Mouse (Mus musculus) hindbrain, embryonic 11.5 days (tissue): Measurements from ENCODE around the gene Spata2. TPM values are rescaled to one million over a fixed set of nuclear protein-coding genes. Genes with fewer than 3 reads are reported as not detected.

Experiments
- ATAC-seq: fragments of 200-750 bp; cut with Nextera tagmentation; 2 replicates; pipeline ENCODE4 v1.8.0; 2017; ENCODE audit warnings: mild to moderate bottlenecking, moderate TSS enrichment, moderate library complexity; ENCODE audit not compliant: low FRiP score
- DNase-seq: peaks from one replicate; pipeline ENCODE4 v3.0.0-alpha.2; 2015; ENCODE audit warnings: low spot score
- H3K27ac ChIP-seq: fragments of 300-500 bp; sonication (generic); 2 replicates; pipeline ENCODE4 v1.5.1; 2014; ENCODE audit warnings: mild to moderate bottlenecking, low read depth, low read length
- H3K27me3 ChIP-seq: fragments of 300-500 bp; sonication (generic); 2 replicates; pipeline ENCODE4 v1.6.1; 2014; ENCODE audit warnings: mild to moderate bottlenecking, low read length, moderate library complexity, mixed read lengths; ENCODE audit not compliant: control insufficient read depth, insufficient read depth
- H3K36me3 ChIP-seq: fragments of 300-500 bp; sonication (generic); 2 replicates; pipeline ENCODE4 v1.6.1; 2014; ENCODE audit warnings: mild to moderate bottlenecking, low read length, moderate library complexity, mixed read lengths; ENCODE audit not compliant: control insufficient read depth, insufficient read depth
- H3K4me1 ChIP-seq: fragments of 300-500 bp; sonication (generic); replicated peaks from 2 replicates; pipeline ENCODE4 v1.6.1; 2014; ENCODE audit warnings: low read length, mixed read lengths; ENCODE audit not compliant: control insufficient read depth, insufficient read depth
- H3K4me2 ChIP-seq: fragments of 300-500 bp; sonication (generic); replicated peaks from 2 replicates; pipeline ENCODE4 v1.6.1; 2014; ENCODE audit warnings: mild to moderate bottlenecking, low read depth, low read length
- H3K4me3 ChIP-seq: fragments of 300-500 bp; sonication (generic); 2 replicates; pipeline ENCODE4 v1.5.1; 2014; ENCODE audit warnings: low read depth, low read length
- H3K9ac ChIP-seq: fragments of 300-500 bp; sonication (generic); 2 replicates; pipeline ENCODE4 v1.6.1; 2014; ENCODE audit warnings: low read depth, low read length
- H3K9me3 ChIP-seq: fragments of 300-500 bp; sonication (generic); 2 replicates; pipeline ENCODE4 v1.6.1; 2016; ENCODE audit warnings: low read length; ENCODE audit not compliant: control insufficient read depth
- WGBS: fragments of 180-500 bp; shearing (Covaris S2); extraction: QIAGEN DNeasy Blood & Tissue Kit; methylation state at CpG from one replicate; pipeline ENCODE4 v1.1.7; 2014; 5-methylcytosine and 5-hydroxymethylcytosine counted together
- polyA plus RNA-seq: library from polyadenylated mRNA; unstranded; fragments of >200 nt; fragmentation: Nextera tagmentation; extraction: Ambion mirVana; gene quantifications from 2 replicates; pipeline ENCODE4 v1.2.1, GENCODE M21; 2014

Gene Spata2
- polyA plus RNA-seq, result 13.5 and 15.0 TPM in 2 replicates

DNA sequence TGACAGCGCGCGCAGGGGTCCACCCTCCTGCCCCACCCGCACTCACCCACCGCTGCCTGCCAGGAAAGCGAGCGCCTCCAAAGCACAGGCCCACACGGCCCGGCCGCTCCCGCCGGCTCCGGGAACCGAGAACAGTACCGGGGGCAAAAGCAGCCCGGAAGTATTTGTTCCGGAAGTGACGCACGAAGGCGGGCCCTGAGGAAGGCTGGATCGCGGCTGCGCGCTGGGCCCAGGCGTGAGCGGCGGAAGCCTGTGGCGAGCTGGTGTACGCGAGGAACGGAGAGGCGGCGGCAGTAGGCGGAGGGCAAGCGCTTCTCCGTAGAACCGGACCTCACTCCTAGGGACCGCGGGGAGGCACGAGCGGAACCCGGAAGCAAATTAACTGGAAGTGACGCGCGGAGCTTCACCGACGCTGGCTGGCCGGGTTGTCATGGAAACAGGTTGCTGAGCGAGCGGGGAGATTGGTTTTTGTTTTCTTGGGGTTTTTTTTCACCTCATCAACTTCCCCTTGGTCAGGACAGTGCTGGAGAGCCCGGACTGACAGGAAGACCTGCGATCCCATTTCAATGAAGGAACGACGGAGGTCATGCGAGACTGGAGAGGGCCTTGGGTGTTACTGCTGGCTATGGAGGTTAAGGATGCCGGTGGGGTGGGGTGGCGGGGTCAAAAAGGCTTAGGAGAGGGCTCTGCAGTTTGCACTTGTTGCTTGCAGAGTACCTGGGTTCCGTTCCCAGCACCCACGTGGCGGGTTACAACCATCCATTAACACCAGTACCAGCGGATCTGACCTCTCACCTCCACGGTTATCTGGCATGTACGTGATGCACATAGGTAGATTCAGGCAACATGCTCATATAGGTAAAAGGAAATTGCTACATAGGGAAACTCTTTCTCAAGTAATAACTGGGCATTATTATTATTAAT is at the start of gene Spata2:
Gene Spata2, minus strand, starts transcription at position 175 of the 924 bp plus-strand sequence.
- peak within 1 kb of the TSS; percentile 95 for H3K4me2 ChIP-seq
- H3K4me3 ChIP-seq, result peak within 1 kb of the TSS; percentile 100
- peak within 1 kb of the TSS; percentile 87 for H3K9ac ChIP-seq
- ATAC-seq, result peak; percentile 92
- H3K4me1 ChIP-seq, result peaks cover 6% of the 10 kb centered on the region; the same call in 1 of the 2 replicates
- H3K27me3 ChIP-seq, result no peaks in the 10 kb centered on the region
- H3K27ac ChIP-seq, result peak within 1 kb of the TSS; percentile 94
- no peaks in the 10 kb centered on the region for H3K9me3 ChIP-seq
- H3K36me3 ChIP-seq, result no peaks in the 10 kb centered on the region
- 2% methylated on average over 63 of the region's 63 CpGs for WGBS
- DNase-seq, result peak; percentile 93

DNA sequence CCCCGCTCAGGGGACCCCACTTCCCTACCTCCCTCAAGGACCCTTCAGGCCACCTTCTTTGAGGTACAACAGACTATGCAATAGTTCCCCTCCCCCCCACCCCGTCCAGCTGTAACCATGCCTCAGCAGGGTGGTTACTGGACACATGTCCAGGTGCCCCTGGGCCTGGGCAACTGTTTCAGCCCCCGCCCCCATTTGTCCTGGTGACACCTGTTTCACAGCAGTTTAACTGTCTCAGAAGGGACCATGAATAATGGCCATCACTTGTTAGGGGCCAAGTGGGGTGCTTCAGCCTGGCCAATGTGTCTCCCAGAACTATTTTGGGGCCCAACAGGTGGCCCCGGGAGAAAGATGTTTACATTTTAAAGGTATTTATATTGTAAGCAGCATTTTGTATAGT is 49.7 kb upstream of the Spata2 start:
- no peak overlapping the region for H3K27ac ChIP-seq
- peaks cover 27% of the 10 kb centered on the region for H3K27me3 ChIP-seq
- H3K9me3 ChIP-seq, result no peaks in the 10 kb centered on the region
- no peak overlapping the region for H3K4me3 ChIP-seq
- DNase-seq, result no peak
- H3K9ac ChIP-seq, result no peak overlapping the region
- peaks cover 20% of the 10 kb centered on the region for H3K4me1 ChIP-seq
- 69% methylated on average over 4 of the region's 4 CpGs for WGBS
- ATAC-seq, result no peak
- H3K4me2 ChIP-seq, result no peak overlapping the region
- no peaks in the 10 kb centered on the region for H3K36me3 ChIP-seq

DNA sequence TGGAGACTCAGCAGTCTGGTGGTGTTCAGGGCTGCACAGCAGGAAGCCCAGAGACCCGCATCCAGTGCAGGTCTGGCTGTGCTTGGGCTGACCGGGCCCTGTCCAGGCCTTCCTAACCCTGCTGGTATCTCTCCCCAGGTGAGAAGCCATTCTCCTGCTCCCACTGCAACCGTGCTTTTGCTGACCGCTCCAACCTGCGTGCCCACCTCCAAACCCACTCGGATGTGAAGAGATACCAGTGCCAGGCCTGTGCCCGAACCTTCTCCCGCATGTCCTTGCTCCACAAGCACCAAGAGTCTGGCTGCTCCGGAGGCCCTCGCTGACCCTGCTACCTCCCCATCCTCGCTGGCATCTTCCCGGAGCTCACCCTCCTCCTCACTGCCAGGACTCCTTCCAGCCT is 49.1 kb upstream of the Spata2 start:
- H3K4me1 ChIP-seq, result peaks cover 22% of the 10 kb centered on the region
- 71% methylated on average over 12 of the region's 12 CpGs for WGBS
- no peak for ATAC-seq
- 0 out of 2 replicates have a peak overlapping the region, but pooled peaks have one; percentile 11 for H3K27ac ChIP-seq
- peak overlapping the region; percentile 22; the same call in 1 of the 2 replicates for H3K4me2 ChIP-seq
- peaks cover 33% of the 10 kb centered on the region for H3K27me3 ChIP-seq
- no peaks in the 10 kb centered on the region for H3K9me3 ChIP-seq
- no peak overlapping the region for H3K4me3 ChIP-seq
- H3K36me3 ChIP-seq, result no peaks in the 10 kb centered on the region
- H3K9ac ChIP-seq, result no peak overlapping the region
- no peak for DNase-seq

DNA sequence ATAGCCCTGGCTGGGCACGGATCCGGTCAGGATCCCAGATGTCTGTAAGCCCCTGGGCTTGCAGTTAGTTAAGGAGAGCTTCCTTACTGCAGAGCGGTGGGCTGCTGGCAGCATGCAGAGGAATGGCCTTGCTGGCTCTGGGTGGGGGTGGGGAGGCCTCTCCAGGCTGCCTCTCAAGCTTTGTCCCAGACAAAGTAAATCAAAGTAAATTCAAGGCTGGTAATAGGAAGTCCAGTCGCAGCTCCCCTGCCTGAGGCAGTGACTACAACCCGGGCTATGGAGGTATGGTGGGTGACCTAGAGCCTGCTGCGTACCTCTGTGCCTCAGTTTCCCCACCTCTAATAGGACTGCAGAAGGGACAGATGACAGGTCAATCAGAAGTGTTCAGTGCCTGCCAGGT is 48.6 kb upstream of the Spata2 start:
- no peak overlapping the region for H3K9ac ChIP-seq
- peak overlapping the region; percentile 22; the same call in 1 of the 2 replicates for H3K4me2 ChIP-seq
- H3K4me1 ChIP-seq, result peaks cover 22% of the 10 kb centered on the region
- DNase-seq, result no peak
- H3K36me3 ChIP-seq, result no peaks in the 10 kb centered on the region
- no peaks in the 10 kb centered on the region for H3K9me3 ChIP-seq
- no peak for ATAC-seq
- H3K27me3 ChIP-seq, result peaks cover 37% of the 10 kb centered on the region
- H3K27ac ChIP-seq, result no peak overlapping the region
- WGBS, result 16% methylated on average over 6 of the region's 6 CpGs
- H3K4me3 ChIP-seq, result peak overlapping the region; percentile 43; the same call in 1 of the 2 replicates

DNA sequence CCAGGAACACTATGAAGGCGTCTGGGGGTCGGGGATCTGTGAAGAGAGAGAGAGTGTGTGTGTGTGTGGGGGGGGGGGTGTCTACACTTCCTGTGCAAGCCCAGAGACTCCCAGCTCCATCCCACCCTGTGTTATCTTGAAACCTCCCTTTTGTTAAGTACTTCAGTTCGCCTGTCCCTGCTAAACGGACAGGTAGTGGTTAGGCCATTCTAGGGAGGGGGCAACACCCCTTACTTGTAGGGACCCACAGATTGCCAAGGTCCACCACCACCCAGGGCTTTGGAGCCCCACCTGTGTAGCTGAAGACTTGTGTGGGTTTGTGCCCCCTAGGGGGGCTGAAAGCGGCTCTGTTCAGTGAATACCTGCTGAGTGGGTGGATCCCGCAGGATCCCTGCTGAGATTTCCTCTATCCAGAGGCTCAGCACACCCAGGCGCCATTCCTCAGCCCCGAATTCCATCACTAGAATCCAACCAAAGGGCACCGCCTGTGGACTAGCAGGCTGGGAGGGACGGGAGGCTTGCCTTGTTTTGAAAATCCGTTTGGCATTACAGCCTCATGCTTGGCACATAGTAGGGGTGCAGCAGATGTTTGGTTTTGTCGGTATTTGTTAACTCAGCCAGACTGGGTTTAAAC is 47.9 kb upstream of the Spata2 start:
- Histone ChIP-seq H3K36me3 (no peaks in the 10 kb centered on the region), H3K27ac (peak overlapping the region; percentile 36; the same call in 1 of the 2 replicates), H3K9ac (no peak overlapping the region), H3K9me3 (no peaks in the 10 kb centered on the region), H3K4me3 (peak overlapping the region; percentile 43), H3K4me1 (peaks cover 22% of the 10 kb centered on the region), H3K27me3 (peaks cover 41% of the 10 kb centered on the region), H3K4me2 (peak overlapping the region; percentile 22)
- WGBS, result 5% methylated on average over 12 of the region's 12 CpGs
- DNase-seq, result no peak
- ATAC-seq, result 0 out of 2 replicates have a peak, but pooled peaks have one; percentile 1

DNA sequence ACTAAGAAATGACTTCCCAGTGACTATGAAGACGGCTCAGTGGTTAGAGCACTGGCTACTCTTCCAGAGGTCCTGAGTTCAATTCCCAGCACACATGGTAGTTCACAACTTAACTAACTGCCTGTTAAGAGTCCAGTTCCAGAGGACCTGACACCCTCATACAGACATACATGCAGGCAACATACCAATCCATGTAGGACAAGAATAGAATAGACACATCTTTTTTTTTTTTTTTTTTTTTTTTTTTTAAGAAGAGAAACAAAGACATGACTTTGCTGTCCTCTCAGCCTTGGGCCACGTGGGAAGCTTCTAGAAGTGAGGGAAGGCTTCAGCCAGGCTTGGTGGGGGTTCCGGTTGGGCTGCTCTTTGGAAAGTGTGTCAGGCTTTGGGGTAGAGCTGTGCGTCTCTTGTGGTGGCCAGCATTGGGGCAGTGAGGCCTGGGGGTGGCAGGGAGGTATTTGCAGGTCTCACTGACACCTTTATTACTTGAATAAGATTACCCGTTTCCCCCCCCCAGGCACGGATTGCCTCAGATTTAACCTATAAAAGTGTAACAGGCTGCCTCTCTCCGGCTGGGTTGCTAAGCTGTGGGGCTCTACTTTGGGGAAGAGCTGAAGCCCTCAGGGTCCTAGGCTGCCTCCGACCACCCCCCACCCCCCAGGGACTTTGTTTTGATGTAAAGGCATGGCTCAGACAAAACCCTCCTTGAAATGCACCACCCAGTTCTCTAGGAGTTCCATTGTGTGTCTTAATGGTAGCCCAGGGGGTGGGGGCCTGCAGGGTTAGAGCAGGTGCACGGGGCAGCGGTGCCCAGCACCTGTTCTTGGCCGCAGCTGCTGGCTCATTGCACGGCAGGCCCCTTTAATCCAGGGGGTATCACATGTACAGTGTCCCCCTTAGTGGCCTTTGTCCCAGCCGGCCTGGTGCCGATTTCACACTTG is 47.1 kb upstream of the Spata2 start:
- DNase-seq, result no peak
- H3K36me3 ChIP-seq, result no peaks in the 10 kb centered on the region
- H3K4me2 ChIP-seq, result peak overlapping the region; percentile 72
- H3K4me1 ChIP-seq, result peaks cover 22% of the 10 kb centered on the region
- no peaks in the 10 kb centered on the region for H3K9me3 ChIP-seq
- H3K4me3 ChIP-seq, result peak overlapping the region; percentile 43
- WGBS, result 14% methylated on average over 14 of the region's 14 CpGs
- 0 out of 2 replicates have a peak overlapping the region, but pooled peaks have one; percentile 19 for H3K9ac ChIP-seq
- peak; percentile 12; the same call in 1 of the 2 replicates for ATAC-seq
- peaks cover 42% of the 10 kb centered on the region for H3K27me3 ChIP-seq
- H3K27ac ChIP-seq, result no peak overlapping the region

DNA sequence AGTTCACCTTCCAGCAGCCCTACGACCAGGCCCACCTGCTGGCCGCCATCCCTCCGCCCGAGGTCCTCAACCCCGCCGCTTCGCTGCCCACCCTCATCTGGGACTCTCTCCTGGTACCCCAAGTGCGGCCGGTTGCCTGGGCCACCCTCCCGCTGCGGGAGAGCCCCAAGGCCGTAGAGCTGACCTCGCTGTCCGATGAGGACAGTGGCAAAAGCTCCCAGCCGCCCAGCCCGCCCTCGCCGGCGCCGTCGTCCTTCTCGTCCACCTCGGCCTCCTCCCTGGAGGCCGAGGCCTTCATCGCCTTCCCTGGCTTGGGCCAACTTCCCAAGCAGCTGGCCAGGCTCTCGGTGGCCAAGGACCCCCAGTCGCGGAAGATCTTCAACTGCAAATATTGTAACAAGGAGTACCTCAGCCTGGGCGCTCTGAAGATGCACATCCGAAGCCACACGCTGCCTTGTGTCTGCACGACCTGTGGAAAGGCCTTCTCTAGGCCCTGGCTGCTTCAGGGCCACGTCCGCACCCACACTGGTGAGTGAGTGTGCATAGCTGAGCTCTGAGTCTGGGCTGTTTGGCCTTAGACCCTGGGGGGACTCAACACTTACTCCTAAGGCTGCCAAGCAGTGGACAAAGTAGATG is 46.1 kb upstream of the Spata2 start:
- H3K4me2 ChIP-seq, result peak overlapping the region; percentile 72
- peak overlapping the region; percentile 43 for H3K4me3 ChIP-seq
- 22% methylated on average over 30 of the region's 34 CpGs for WGBS
- H3K9ac ChIP-seq, result peak overlapping the region; percentile 40; the same call in 1 of the 2 replicates
- ATAC-seq (no peak), DNase-seq (no peak)
- no peak overlapping the region; the same call in 1 of the 2 replicates for H3K27ac ChIP-seq
- no peaks in the 10 kb centered on the region for H3K9me3 ChIP-seq
- peaks cover 42% of the 10 kb centered on the region for H3K27me3 ChIP-seq
- peaks cover 19% of the 10 kb centered on the region for H3K4me1 ChIP-seq
- no peaks in the 10 kb centered on the region for H3K36me3 ChIP-seq
